Mouse (Mus musculus) heart, embryonic 12.5 days (tissue): ENCODE data around the gene Olfr427. TPM values are rescaled to one million over a fixed set of nuclear protein-coding genes. Genes with fewer than 3 reads are reported as not detected.
"Not testable (repeated sequence)": the region's sequence is repeated elsewhere in the genome, so short reads cannot be mapped to it uniquely, and the experiment has no call there.

ENCODE experiments used
- ATAC-seq: fragments of 200-750 bp; cut with Nextera tagmentation; 2 replicates; pipeline ENCODE4 v1.8.0; 2017; ENCODE audit warnings: moderate TSS enrichment, moderate library complexity; ENCODE audit not compliant: insufficient number of reproducible peaks, low FRiP score
- H3K27ac ChIP-seq: fragments of 300-500 bp; sonication (generic); 2 replicates; pipeline ENCODE4 v1.5.1; 2016; ENCODE audit warnings: mild to moderate bottlenecking, moderate library complexity; ENCODE audit not compliant: poor library complexity, severe bottlenecking
- H3K27me3 ChIP-seq: fragments of 300-500 bp; sonication (generic); replicated peaks from 2 replicates; pipeline ENCODE4 v1.6.1; 2016; ENCODE audit warnings: mild to moderate bottlenecking, moderate library complexity
- H3K36me3 ChIP-seq: fragments of 300-500 bp; sonication (generic); 2 replicates; pipeline ENCODE4 v1.6.1; 2016; ENCODE audit warnings: mild to moderate bottlenecking, moderate library complexity
- H3K4me1 ChIP-seq: fragments of 300-500 bp; sonication (generic); replicated peaks from 2 replicates; pipeline ENCODE4 v1.6.1; 2016; ENCODE audit warnings: mild to moderate bottlenecking
- H3K4me2 ChIP-seq: fragments of 300-500 bp; sonication (generic); 2 replicates; pipeline ENCODE4 v1.6.1; 2016; ENCODE audit warnings: mild to moderate bottlenecking, moderate library complexity
- H3K4me3 ChIP-seq: fragments of 300-500 bp; sonication (generic); 2 replicates; pipeline ENCODE4 v1.5.1; 2016; ENCODE audit warnings: mild to moderate bottlenecking
- H3K9ac ChIP-seq: fragments of 300-500 bp; sonication (generic); 2 replicates; pipeline ENCODE4 v1.6.1; 2016; ENCODE audit warnings: mild to moderate bottlenecking, moderate library complexity
- H3K9me3 ChIP-seq: fragments of 300-500 bp; sonication (generic); replicated peaks from 2 replicates; pipeline ENCODE4 v1.6.1; 2016; ENCODE audit warnings: mild to moderate bottlenecking, moderate library complexity
- WGBS: fragments of 180-500 bp; shearing (Covaris S2); methylation state at CpG from one replicate; pipeline ENCODE4 v1.1.7; 2016; 5-methylcytosine and 5-hydroxymethylcytosine counted together
- polyA plus RNA-seq: library from polyadenylated mRNA; unstranded; fragments of >200 nt; fragmentation: Nextera tagmentation; extraction: Ambion mirVana; gene quantifications from 2 replicates; pipeline ENCODE4 v1.2.1, GENCODE M21; 2016

The Olfr427 gene
- not detected in 2 replicates for polyA plus RNA-seq

DNA sequence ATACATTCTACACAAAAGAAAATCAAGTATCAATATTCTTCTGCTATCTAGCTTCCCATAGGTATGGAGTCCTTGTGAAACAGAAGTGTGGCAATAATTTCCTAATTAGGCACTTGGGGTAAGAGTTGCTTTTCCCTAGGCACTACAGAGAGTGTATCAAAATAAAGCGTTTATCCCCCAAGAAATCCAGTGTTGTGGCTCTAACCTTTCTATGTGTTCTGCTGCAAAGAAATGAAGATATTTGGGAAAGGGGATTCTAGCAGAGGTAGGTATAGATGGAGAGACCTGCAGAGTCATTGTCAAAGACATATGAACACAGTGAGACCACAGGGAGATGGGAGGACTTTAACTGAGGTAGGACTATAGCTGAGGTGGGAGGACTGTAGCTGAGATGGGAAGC lies at the start of gene Olfr427:
Gene Olfr427, plus strand, starts transcription at position 301 of the 400 bp plus-strand sequence.
- WGBS: 85% methylated on average over 1 of the region's 1 CpGs
- H3K9ac ChIP-seq: no peak within 1 kb of the TSS
- H3K4me3 ChIP-seq: no peak within 1 kb of the TSS
- no peaks in the 10 kb centered on the region for H3K9me3 ChIP-seq
- H3K27me3 ChIP-seq: no peaks in the 10 kb centered on the region
- H3K4me2 ChIP-seq: no peak within 1 kb of the TSS
- H3K36me3 ChIP-seq: no peaks in the 10 kb centered on the region
- no peaks in the 10 kb centered on the region for H3K4me1 ChIP-seq
- H3K27ac ChIP-seq: no peak within 1 kb of the TSS
- no peak for ATAC-seq

GRCm38 (mm10) chr1:174048227-174048626 lies 48.5 kb upstream of the Olfr427 start:
- WGBS: 69% methylated on average over 6 of the region's 6 CpGs
- H3K27me3 ChIP-seq, H3K36me3 ChIP-seq, H3K27ac ChIP-seq, H3K9ac ChIP-seq, H3K4me1 ChIP-seq, H3K9me3 ChIP-seq, H3K4me3 ChIP-seq, H3K4me2 ChIP-seq, ATAC-seq: not testable (repeated sequence)

DNA sequence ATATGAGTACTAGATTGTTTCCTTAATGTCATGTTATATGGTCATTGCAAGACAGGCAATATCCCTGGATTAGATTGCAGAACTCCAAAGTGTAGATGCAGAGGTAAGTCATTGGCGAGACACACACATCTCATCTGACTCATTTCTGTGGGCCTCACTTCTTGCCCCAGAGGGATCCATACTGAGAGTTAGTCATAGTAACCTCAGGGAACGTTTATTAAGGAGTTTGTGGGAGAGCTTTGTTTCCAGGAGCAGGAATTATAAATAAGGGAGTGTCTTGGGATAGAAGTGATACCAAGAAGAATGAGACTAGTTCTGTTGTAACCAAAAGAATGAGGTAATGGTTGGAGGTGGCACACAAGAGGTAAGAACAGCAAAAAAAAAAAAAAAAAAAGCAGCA lies 47.8 kb upstream of the Olfr427 start, which contains the start of gene Olfr432:
Gene Olfr432, plus strand, starts transcription at position 313 of the 400 bp plus-strand sequence.
- H3K27ac ChIP-seq: no peak within 1 kb of the TSS
- H3K4me3 ChIP-seq: no peak within 1 kb of the TSS
- no peak within 1 kb of the TSS for H3K9ac ChIP-seq
- no peaks in the 10 kb centered on the region for H3K9me3 ChIP-seq
- H3K4me2 ChIP-seq: no peak within 1 kb of the TSS
- no peak for ATAC-seq
- 66% methylated on average over 2 of the region's 2 CpGs for WGBS
- H3K4me1 ChIP-seq: no peaks in the 10 kb centered on the region
- H3K27me3 ChIP-seq: no peaks in the 10 kb centered on the region
- H3K36me3 ChIP-seq: no peaks in the 10 kb centered on the region

DNA sequence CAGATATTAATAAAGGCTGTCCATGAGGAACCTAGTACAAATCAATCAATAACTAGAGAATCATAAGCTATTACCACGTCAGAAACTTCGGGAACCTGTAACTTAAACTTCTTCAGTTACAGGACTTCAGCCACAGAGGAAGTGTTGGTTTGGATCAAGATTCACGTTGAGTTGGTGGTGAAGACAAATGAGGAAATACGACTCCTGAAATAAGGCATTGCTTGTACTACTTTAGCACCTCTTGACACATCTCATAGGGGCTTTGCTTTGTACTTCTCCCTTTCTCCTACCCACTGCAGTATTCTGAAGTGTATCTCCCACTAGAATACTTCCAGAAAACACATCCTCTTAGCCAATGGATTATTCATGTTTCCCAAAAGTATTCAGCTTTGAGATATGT lies 47.3 kb upstream of the Olfr427 start:
- H3K27ac ChIP-seq, H3K9ac ChIP-seq, H3K36me3 ChIP-seq, H3K9me3 ChIP-seq, H3K4me3 ChIP-seq, ATAC-seq, H3K4me2 ChIP-seq, H3K27me3 ChIP-seq, H3K4me1 ChIP-seq: not testable (repeated sequence)
- 62% methylated on average over 4 of the region's 4 CpGs for WGBS

GRCm38 (mm10) chr1:174050532-174050931 lies 46.2 kb upstream of the Olfr427 start:
- WGBS: 82% methylated on average over 4 of the region's 4 CpGs
- H3K27ac ChIP-seq: no peak overlapping the region
- H3K36me3 ChIP-seq: no peaks in the 10 kb centered on the region
- ATAC-seq: no peak
- H3K27me3 ChIP-seq: no peaks in the 10 kb centered on the region
- no peaks in the 10 kb centered on the region for H3K4me1 ChIP-seq
- H3K4me3 ChIP-seq: no peak overlapping the region
- H3K4me2 ChIP-seq: no peak overlapping the region
- H3K9ac ChIP-seq: no peak overlapping the region
- H3K9me3 ChIP-seq: no peaks in the 10 kb centered on the region

DNA sequence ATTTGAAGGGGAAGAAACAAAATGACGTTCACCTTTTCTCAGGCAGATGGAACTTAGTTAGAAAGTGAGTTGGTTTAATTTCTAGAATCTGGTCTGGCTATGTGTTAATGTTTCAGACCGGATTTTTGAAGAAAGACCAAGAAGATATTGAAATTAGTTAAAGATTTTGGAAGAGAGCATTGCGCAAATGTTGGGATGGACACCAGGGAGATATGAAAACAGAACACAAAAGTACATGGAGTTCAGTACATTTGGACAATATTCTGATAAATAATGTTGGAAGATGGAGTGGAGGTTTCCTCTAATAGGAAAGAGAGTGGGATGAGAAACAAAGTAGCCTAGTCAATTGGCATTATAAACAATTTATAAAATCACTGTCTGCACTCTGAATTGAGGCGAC lies 45.2 kb upstream of the Olfr427 start:
- ATAC-seq: no peak
- H3K36me3 ChIP-seq: no peaks in the 10 kb centered on the region
- no peak overlapping the region for H3K9ac ChIP-seq
- no peak overlapping the region for H3K4me2 ChIP-seq
- no peak overlapping the region for H3K27ac ChIP-seq
- no peaks in the 10 kb centered on the region for H3K27me3 ChIP-seq
- no peak overlapping the region for H3K4me3 ChIP-seq
- no peaks in the 10 kb centered on the region for H3K4me1 ChIP-seq
- whole genome bisulfite sequencing: 78% methylated on average over 4 of the region's 4 CpGs
- H3K9me3 ChIP-seq: no peaks in the 10 kb centered on the region

- Histone ChIP-seq H3K9me3 (no peaks in the 10 kb centered on the region), H3K27ac (no peak overlapping the region), H3K9ac (no peak overlapping the region), H3K4me3 (no peak overlapping the region), H3K4me1 (no peaks in the 10 kb centered on the region), H3K27me3 (no peaks in the 10 kb centered on the region), H3K4me2 (no peak overlapping the region), H3K36me3 (no peaks in the 10 kb centered on the region)
- no peak for ATAC-seq
- 74% methylated on average over 5 of the region's 5 CpGs for WGBS
Measured at GRCm38 (mm10) chr1:174051931-174052536, 44.7 kb upstream of the Olfr427 start.

GRCm38 (mm10) chr1:174052981-174053380 lies 43.7 kb upstream of the Olfr427 start:
- 73% methylated on average over 3 of the region's 3 CpGs for WGBS
- H3K27me3 ChIP-seq: no peaks in the 10 kb centered on the region
- ATAC-seq: no peak
- no peaks in the 10 kb centered on the region for H3K9me3 ChIP-seq
- no peak overlapping the region for H3K4me2 ChIP-seq
- no peak overlapping the region for H3K27ac ChIP-seq
- no peaks in the 10 kb centered on the region for H3K4me1 ChIP-seq
- no peak overlapping the region for H3K4me3 ChIP-seq
- no peak overlapping the region for H3K9ac ChIP-seq
- no peaks in the 10 kb centered on the region for H3K36me3 ChIP-seq

GRCm38 (mm10) chr1:174055248-174055647 lies 41.4 kb upstream of the Olfr427 start:
- Histone ChIP-seq H3K9me3 (no peaks in the 10 kb centered on the region), H3K4me1 (no peaks in the 10 kb centered on the region), H3K4me3 (no peak overlapping the region), H3K36me3 (no peaks in the 10 kb centered on the region), H3K9ac (no peak overlapping the region), H3K27me3 (no peaks in the 10 kb centered on the region), H3K4me2 (no peak overlapping the region), H3K27ac (no peak overlapping the region)
- WGBS: 77% methylated on average over 2 of the region's 2 CpGs
- ATAC-seq: no peak

DNA sequence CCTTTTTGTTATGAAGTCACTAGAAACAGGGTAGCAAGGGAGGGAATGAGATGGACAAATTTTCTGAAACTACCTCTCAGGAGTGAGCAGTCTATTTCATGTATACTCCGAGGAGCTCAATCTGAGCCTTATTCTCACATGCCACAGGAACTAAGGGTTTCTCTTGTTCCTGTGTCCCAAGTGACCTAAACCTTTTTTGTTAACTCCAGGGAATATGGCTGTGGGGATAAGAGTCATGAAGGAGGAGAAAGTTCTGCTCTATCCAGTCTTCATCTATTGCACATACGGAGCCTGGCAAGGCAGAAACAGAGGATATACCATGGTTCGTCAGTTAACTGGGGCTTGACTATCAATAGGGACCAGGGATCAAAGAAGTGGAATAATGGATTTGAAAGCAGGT lies 30.4 kb upstream of the Olfr427 start, which contains the start of gene Olfr430:
Gene Olfr430, plus strand, starts transcription at position 301 of the 400 bp plus-strand sequence.
- no peaks in the 10 kb centered on the region for H3K4me1 ChIP-seq
- WGBS: 75% methylated on average over 3 of the region's 3 CpGs
- H3K36me3 ChIP-seq: no peaks in the 10 kb centered on the region
- H3K9me3 ChIP-seq: no peaks in the 10 kb centered on the region
- no peak within 1 kb of the TSS for H3K27ac ChIP-seq
- no peak within 1 kb of the TSS for H3K4me2 ChIP-seq
- H3K9ac ChIP-seq: no peak within 1 kb of the TSS
- ATAC-seq: no peak
- H3K27me3 ChIP-seq: no peaks in the 10 kb centered on the region
- H3K4me3 ChIP-seq: no peak within 1 kb of the TSS

DNA sequence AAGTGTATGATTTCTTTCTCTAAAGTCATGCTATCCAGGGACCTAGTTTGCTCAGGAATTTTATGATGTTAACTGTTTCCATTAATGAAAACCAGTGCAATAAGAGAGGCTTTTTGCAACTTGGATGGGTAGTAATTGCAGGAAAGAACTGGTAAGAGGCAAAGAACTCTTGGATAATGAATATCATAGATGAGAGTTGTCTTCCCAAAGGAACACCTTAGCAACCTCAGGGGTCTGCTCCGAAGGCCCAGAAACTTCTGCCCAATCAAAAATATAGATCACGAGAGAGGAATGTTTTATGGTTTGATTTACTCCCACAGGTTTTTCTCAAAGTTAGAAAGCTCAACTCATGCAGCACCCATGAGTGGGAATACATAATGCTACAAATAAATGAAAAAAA lies 12.7 kb upstream of the Olfr427 start, which contains the start of gene Olfr429:
Gene Olfr429, plus strand, starts transcription at position 301 of the 400 bp plus-strand sequence.
- H3K9ac ChIP-seq: no peak within 1 kb of the TSS
- no peak within 1 kb of the TSS for H3K4me2 ChIP-seq
- no peaks in the 10 kb centered on the region for H3K9me3 ChIP-seq
- WGBS: 72% methylated on average over 2 of the region's 2 CpGs
- H3K27me3 ChIP-seq: no peaks in the 10 kb centered on the region
- ATAC-seq: no peak
- H3K36me3 ChIP-seq: no peaks in the 10 kb centered on the region
- H3K4me1 ChIP-seq: no peaks in the 10 kb centered on the region
- no peak within 1 kb of the TSS for H3K4me3 ChIP-seq
- no peak within 1 kb of the TSS for H3K27ac ChIP-seq

DNA sequence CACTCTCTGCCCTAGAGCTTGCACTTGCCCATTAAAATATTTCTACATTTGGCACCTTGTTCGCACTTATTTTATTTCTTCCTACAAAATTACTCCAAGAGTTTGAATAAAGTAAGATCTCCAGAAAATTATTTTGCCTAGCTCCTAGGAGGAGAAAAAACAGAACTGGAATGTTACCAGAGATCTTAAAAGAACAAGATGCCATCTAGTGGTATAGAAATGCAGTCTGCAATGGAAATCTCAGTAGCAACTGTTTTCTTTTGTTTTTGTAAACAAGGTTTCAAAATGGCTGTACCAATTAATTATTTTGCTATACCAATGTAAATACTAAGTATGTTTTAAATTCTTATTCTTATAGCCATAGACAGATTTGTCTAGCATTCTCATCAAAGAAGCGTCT lies 7.0 kb downstream of the Olfr427 start:
- H3K9ac ChIP-seq: no peak overlapping the region
- H3K27me3 ChIP-seq: no peaks in the 10 kb centered on the region
- H3K4me1 ChIP-seq: no peaks in the 10 kb centered on the region
- ATAC-seq: no peak
- H3K4me3 ChIP-seq: no peak overlapping the region
- no peak overlapping the region for H3K27ac ChIP-seq
- H3K9me3 ChIP-seq: no peaks in the 10 kb centered on the region
- no peaks in the 10 kb centered on the region for H3K36me3 ChIP-seq
- H3K4me2 ChIP-seq: no peak overlapping the region
- WGBS: 50% methylated on average over 2 of the region's 2 CpGs
